Mouse (Mus musculus) liver, embryonic 12.5 days (tissue): ENCODE data around the gene Ntrk2. TPM values are rescaled to one million over a fixed set of nuclear protein-coding genes. Genes with fewer than 3 reads are reported as not detected.

Source experiments
- ATAC-seq: fragments of 200-750 bp; cut with Nextera tagmentation; 2 replicates; pipeline ENCODE4 v1.8.0; 2017; ENCODE audit warnings: moderate number of reproducible peaks, mild to moderate bottlenecking, moderate library complexity
- H3K27ac ChIP-seq: fragments of 300-500 bp; sonication (generic); 2 replicates; pipeline ENCODE4 v1.5.1; 2016; ENCODE audit warnings: mild to moderate bottlenecking
- H3K27me3 ChIP-seq: fragments of 300-500 bp; sonication (generic); replicated peaks from 2 replicates; pipeline ENCODE4 v1.6.1; 2016; ENCODE audit warnings: mild to moderate bottlenecking, moderate library complexity
- H3K36me3 ChIP-seq: fragments of 300-500 bp; sonication (generic); 2 replicates; pipeline ENCODE4 v1.6.1; 2016; ENCODE audit warnings: mild to moderate bottlenecking, moderate library complexity
- H3K4me1 ChIP-seq: fragments of 300-500 bp; sonication (generic); 2 replicates; pipeline ENCODE4 v1.6.1; 2016
- H3K4me2 ChIP-seq: fragments of 300-500 bp; sonication (generic); 2 replicates; pipeline ENCODE4 v1.6.1; 2016; ENCODE audit warnings: mild to moderate bottlenecking, moderate library complexity
- H3K4me3 ChIP-seq: fragments of 300-500 bp; sonication (generic); 2 replicates; pipeline ENCODE4 v1.5.1; 2016; ENCODE audit warnings: mild to moderate bottlenecking, moderate library complexity
- H3K9ac ChIP-seq: fragments of 300-500 bp; sonication (generic); 2 replicates; pipeline ENCODE4 v1.6.1; 2016; ENCODE audit warnings: mild to moderate bottlenecking, moderate library complexity
- H3K9me3 ChIP-seq: fragments of 300-500 bp; sonication (generic); replicated peaks from 2 replicates; pipeline ENCODE4 v1.6.1; 2016; ENCODE audit warnings: mild to moderate bottlenecking, moderate library complexity
- WGBS: fragments of 180-500 bp; shearing (Covaris S2); methylation state at CpG from one replicate; pipeline ENCODE4 v1.1.7; 2016; ENCODE audit not compliant: insufficient replicate concordance; 5-methylcytosine and 5-hydroxymethylcytosine counted together
- polyA plus RNA-seq: library from polyadenylated mRNA; unstranded; fragments of >200 nt; fragmentation: Nextera tagmentation; extraction: Ambion mirVana; gene quantifications from 2 replicates; pipeline ENCODE4 v1.2.1, GENCODE M21; 2016

Ntrk2 gene
- polyA plus RNA-seq, 1 experiment from 2014 or later: 0.20 TPM

DNA sequence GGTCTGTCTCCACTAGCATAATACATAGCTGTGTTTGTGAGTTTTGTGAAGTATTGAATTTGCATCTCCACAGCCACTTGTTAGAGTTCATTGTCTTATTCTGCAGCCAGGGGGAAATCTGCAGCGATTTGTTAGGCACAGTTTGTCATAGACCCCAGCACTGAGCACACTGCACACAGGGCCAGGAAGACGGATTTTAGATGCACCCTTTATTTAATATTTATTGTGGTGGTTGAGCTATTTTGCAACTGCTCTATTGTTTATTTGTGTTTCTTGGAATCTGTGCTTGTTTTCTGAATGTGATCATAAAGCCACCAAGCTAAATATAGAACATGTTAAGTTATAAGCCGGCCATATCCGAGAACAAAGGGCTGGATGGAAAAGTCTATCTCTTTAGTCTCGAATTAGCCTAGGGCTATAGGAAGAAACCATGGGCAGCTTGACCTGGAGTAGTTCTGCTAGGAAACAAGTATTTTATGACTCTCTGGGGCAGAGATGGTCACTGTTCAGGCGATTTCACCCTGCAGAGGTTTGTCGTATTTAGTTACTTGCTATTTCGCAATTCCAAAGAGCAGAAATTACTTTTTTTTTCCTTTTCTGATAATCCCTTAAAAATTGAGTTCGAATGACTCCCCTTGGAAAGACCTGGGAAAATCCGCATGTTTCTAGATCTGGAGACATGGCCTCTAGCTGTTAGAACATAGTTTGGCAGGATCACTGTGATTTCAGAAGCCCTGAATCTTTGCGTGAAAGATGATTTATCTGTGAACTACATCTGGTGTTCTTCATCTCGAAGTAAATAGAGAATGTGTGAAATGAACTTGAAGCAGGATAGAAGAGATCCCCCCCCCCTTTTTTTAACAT lies 196.8 kb downstream of the Ntrk2 start:
- H3K9me3 ChIP-seq: no peaks in the 10 kb centered on the region
- H3K4me2 ChIP-seq: no peak overlapping the region
- no peaks in the 10 kb centered on the region for H3K36me3 ChIP-seq
- no peak overlapping the region for H3K4me3 ChIP-seq
- no peak overlapping the region for H3K27ac ChIP-seq
- no peak overlapping the region for H3K9ac ChIP-seq
- no peak for ATAC-seq
- H3K4me1 ChIP-seq: no peaks in the 10 kb centered on the region
- 66% methylated on average over 12 of the region's 12 CpGs for WGBS
- H3K27me3 ChIP-seq: no peaks in the 10 kb centered on the region

DNA sequence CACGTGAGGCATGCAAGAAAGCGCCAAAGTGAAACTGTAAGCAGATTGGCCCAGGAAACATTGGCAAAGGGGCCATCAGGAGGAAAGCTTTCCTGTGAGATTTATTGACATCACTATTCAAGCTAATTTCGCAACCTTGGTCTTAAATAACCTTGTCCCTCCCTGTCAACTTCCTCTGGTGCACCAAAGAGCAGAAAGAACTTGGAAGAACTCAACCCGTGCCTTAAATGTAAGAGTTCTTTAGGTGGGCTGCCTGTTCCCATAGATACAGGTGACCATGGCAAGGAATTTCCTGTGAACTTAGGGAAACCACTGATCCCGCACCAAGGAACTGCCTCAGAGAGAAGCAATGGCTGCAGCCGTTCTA lies 197.4 kb downstream of the Ntrk2 start:
- no peaks in the 10 kb centered on the region for H3K27me3 ChIP-seq
- no peak overlapping the region for H3K4me2 ChIP-seq
- H3K9ac ChIP-seq: no peak overlapping the region
- no peaks in the 10 kb centered on the region for H3K36me3 ChIP-seq
- ATAC-seq: no peak
- no peaks in the 10 kb centered on the region for H3K9me3 ChIP-seq
- no peak overlapping the region for H3K27ac ChIP-seq
- no peaks in the 10 kb centered on the region for H3K4me1 ChIP-seq
- H3K4me3 ChIP-seq: no peak overlapping the region
- WGBS: 44% methylated on average over 6 of the region's 6 CpGs

DNA sequence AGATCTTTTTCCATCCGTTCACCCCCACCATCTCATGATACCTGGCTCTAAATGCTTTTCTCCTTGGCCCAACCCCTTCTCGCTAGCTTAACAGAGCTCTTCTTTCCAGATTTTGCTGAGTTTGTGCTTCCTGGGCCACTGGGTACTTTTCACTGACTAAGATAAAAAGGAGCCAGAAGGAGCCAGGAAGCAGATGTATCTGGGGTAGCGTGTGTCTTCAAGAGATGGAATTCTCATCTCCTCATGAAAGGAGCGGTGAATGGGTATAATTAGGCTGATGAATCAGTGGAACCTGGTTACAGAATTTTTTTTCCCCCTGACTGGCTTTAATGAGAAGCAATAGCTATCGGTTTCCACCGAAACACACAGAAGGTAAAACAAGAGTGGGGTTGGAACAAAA lies 198.2 kb downstream of the Ntrk2 start:
- H3K27ac ChIP-seq: no peak overlapping the region
- H3K4me2 ChIP-seq: no peak overlapping the region
- no peak for ATAC-seq
- no peaks in the 10 kb centered on the region for H3K4me1 ChIP-seq
- H3K4me3 ChIP-seq: no peak overlapping the region
- no peaks in the 10 kb centered on the region for H3K9me3 ChIP-seq
- 69% methylated on average over 6 of the region's 6 CpGs for WGBS
- no peaks in the 10 kb centered on the region for H3K27me3 ChIP-seq
- H3K36me3 ChIP-seq: no peaks in the 10 kb centered on the region
- no peak overlapping the region for H3K9ac ChIP-seq

DNA sequence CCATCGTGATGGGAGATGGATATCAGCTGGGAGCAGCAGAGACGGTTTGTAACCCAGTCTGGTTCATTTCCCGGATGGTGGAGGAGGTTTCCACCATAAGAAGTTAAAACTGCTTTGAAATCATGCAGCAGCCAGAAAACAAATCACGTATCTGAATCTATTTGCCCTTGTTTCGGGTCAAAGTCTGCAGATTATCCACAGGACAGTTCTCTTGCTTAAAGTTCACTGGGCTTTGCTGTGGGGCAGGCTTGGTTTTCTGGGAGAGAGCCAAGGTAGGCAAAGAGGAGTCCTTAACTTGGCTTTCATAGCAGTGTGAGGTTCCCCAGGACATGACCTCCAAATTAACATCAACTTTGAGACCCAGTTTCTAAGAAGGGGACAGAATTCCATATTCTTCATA lies 203.5 kb downstream of the Ntrk2 start:
- H3K27ac ChIP-seq: no peak overlapping the region
- H3K36me3 ChIP-seq: no peaks in the 10 kb centered on the region
- H3K9ac ChIP-seq: no peak overlapping the region
- ATAC-seq: no peak
- no peak overlapping the region for H3K4me3 ChIP-seq
- 58% methylated on average over 5 of the region's 5 CpGs for WGBS
- H3K9me3 ChIP-seq: no peaks in the 10 kb centered on the region
- H3K4me2 ChIP-seq: no peak overlapping the region
- H3K4me1 ChIP-seq: no peaks in the 10 kb centered on the region
- H3K27me3 ChIP-seq: no peaks in the 10 kb centered on the region

DNA sequence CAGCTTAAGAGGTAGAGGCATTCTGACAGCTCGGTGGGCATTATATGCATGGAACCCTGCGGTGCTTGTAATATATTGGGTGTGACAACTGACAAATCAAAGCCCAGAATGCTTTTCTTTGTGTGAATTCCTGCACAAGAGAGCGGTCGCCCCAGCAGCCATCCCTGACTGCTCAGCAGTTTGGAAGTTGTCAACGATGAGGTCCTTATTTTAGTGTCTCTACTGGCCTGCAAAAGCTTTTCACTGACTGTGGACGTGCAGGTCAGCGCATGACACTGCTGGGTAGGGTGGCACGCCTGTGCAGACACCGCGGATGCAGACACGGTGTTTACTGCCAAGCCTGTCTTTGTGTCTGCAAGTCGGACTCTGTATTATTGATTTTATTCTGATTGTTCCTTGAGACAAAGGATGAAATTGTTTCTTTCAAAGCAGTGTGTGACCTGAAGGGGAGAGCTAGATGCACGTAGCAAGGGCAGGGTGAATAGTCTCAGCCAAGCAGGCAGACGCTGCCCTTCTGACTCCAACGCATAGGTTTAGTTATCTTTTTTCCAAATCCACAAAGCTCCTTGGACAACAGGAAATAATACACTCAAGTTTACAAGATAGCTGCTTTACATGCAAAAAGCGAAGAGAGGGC lies 204.6 kb downstream of the Ntrk2 start:
- H3K36me3 ChIP-seq: no peaks in the 10 kb centered on the region
- 50% methylated on average over 16 of the region's 16 CpGs for WGBS
- H3K27ac ChIP-seq: no peak overlapping the region
- H3K27me3 ChIP-seq: no peaks in the 10 kb centered on the region
- 0 out of 2 replicates have a peak overlapping the region, but pooled peaks have one; percentile 3 for H3K4me3 ChIP-seq
- H3K4me2 ChIP-seq: peak overlapping the region; percentile 45
- H3K9ac ChIP-seq: no peak overlapping the region
- no peak for ATAC-seq
- no peaks in the 10 kb centered on the region for H3K9me3 ChIP-seq
- H3K4me1 ChIP-seq: no peaks in the 10 kb centered on the region

DNA sequence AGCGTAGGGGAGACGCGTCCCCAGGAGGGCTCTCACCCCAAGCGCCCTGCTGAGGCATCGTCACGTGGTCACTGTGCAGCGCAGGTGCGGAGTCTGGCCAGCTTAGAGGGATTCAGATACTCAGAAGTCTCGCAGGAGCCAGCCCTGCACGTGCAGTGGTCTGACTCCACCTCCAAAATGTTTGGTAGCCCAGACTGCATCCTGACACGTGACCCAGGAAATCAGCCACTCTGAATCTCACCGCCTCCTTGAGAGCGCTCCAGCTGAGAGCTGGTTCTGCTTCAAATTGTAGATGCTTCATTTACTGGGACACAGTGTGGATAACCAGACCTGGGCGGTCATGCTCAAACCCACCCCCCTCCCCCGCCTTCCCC lies 205.1 kb downstream of the Ntrk2 start:
- H3K4me3 ChIP-seq: 0 out of 2 replicates have a peak overlapping the region, but pooled peaks have one; percentile 3
- no peaks in the 10 kb centered on the region for H3K27me3 ChIP-seq
- H3K36me3 ChIP-seq: no peaks in the 10 kb centered on the region
- no peak overlapping the region for H3K27ac ChIP-seq
- no peak overlapping the region for H3K9ac ChIP-seq
- no peaks in the 10 kb centered on the region for H3K9me3 ChIP-seq
- peak overlapping the region; percentile 45 for H3K4me2 ChIP-seq
- 10% methylated on average over 15 of the region's 15 CpGs for WGBS
- no peaks in the 10 kb centered on the region for H3K4me1 ChIP-seq
- ATAC-seq: no peak

DNA sequence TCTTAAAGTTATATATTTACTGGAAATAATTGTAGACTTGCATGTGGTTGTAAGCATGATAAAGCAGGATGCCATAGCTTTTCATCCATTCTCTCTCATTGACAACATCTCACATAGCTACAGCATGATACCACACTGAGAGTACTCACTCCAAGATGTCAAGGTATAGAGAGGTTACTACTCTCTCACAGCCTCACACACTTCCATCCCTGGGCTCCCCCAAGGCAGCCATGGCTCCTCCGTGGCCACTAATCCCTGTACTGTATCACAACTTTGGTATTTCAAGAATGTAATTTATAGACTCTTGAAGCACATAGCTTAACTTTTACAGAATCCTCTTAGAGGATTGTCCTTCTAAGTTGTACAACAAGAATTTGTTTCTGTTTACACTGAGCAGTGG lies 209.0 kb downstream of the Ntrk2 start:
- no peak overlapping the region for H3K9ac ChIP-seq
- no peaks in the 10 kb centered on the region for H3K36me3 ChIP-seq
- no peak overlapping the region for H3K27ac ChIP-seq
- WGBS: 47% methylated on average over 1 of the region's 1 CpGs
- no peaks in the 10 kb centered on the region for H3K4me1 ChIP-seq
- no peak for ATAC-seq
- H3K27me3 ChIP-seq: no peaks in the 10 kb centered on the region
- no peak overlapping the region for H3K4me2 ChIP-seq
- H3K4me3 ChIP-seq: no peak overlapping the region
- H3K9me3 ChIP-seq: no peaks in the 10 kb centered on the region

DNA sequence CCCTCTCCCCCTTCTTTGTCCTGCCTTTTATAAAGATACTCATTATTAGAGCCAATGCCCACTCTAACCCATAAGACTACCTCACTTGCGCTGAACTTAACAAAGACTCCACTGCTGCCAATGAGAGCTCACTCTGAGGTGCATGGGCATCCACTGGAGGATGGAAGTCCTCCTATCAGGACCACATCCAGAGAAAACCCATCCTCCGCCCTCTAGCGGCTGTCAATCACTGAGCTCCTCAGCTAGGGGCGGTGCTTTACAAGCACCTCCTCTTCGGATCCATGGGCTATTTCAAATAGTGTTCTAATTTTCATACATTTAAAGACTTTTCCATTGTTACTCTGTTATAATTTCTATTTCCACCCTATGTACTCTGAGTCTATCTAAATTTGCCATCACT lies 210.8 kb downstream of the Ntrk2 start:
- 44% methylated on average over 5 of the region's 5 CpGs for WGBS
- Histone ChIP-seq H3K4me2 (no peak overlapping the region), H3K4me1 (no peaks in the 10 kb centered on the region), H3K27ac (no peak overlapping the region), H3K27me3 (no peaks in the 10 kb centered on the region), H3K36me3 (no peaks in the 10 kb centered on the region), H3K4me3 (no peak overlapping the region), H3K9me3 (no peaks in the 10 kb centered on the region), H3K9ac (no peak overlapping the region)
- ATAC-seq: no peak

DNA sequence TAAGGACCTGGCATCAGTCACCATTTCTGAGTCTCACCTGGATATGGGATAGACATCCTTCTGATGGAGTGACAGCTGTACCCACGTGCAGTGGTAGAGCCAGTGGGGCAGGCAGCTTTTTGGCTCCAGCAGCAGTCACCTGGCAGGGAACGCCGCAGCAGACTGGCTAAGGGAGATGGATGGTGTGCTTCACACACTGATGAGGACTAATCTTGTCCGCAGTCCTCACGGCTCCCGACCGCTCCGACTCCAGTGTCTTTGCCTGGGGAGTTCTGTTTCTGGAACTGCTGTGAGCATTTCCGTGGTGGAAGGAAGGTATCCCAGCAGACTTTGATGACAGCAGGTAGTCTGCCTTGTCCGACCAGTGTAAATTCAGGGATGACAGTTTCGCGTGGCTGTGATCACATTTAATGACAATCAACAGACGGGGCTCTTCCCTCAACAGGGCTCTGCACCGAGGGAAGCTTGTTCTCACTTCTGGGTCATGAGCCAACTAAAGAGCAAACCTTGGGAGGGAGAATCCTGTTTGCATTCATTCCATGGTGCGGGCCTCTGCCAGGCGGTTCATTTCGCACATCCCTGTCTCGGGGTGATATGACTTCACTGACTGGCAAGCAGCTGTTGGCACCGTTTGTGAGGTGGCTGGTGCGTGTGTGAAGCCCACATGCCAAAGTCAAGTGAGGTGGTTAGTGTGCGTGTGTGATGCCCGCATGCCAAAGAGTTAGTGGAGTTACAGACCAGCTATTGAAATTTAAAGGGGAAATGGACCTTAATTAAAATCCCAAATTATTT lies 216.1 kb downstream of the Ntrk2 start:
- ATAC-seq: no peak
- Histone ChIP-seq H3K9me3 (no peaks in the 10 kb centered on the region), H3K4me3 (no peak overlapping the region), H3K27ac (no peak overlapping the region), H3K4me2 (no peak overlapping the region), H3K27me3 (no peaks in the 10 kb centered on the region), H3K4me1 (no peaks in the 10 kb centered on the region), H3K36me3 (no peaks in the 10 kb centered on the region), H3K9ac (no peak overlapping the region)
- WGBS: 80% methylated on average over 22 of the region's 22 CpGs

DNA sequence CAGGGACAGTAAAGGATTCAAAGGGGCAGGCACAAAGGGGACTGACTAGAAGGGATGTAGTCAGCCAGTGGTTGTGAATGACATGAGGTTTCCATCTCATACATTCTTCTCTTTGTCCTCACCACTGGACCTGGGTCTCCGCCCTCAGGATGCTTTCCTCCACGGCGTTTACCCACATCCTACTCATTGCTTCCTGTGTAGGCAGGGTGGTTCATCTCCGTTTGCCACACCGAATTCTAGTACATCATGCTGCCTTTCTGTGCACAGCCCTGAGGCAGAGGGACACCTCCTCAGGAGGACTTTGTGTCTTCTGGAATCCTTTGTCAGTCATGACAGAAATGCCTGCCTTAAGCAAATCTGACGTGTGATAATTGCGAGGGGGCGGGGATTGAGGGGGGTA lies 219.3 kb downstream of the Ntrk2 start:
- no peak overlapping the region for H3K9ac ChIP-seq
- no peak overlapping the region for H3K27ac ChIP-seq
- no peaks in the 10 kb centered on the region for H3K27me3 ChIP-seq
- H3K4me2 ChIP-seq: no peak overlapping the region
- 58% methylated on average over 8 of the region's 8 CpGs for WGBS
- ATAC-seq: no peak
- no peaks in the 10 kb centered on the region for H3K4me1 ChIP-seq
- H3K9me3 ChIP-seq: no peaks in the 10 kb centered on the region
- no peak overlapping the region for H3K4me3 ChIP-seq
- no peaks in the 10 kb centered on the region for H3K36me3 ChIP-seq

DNA sequence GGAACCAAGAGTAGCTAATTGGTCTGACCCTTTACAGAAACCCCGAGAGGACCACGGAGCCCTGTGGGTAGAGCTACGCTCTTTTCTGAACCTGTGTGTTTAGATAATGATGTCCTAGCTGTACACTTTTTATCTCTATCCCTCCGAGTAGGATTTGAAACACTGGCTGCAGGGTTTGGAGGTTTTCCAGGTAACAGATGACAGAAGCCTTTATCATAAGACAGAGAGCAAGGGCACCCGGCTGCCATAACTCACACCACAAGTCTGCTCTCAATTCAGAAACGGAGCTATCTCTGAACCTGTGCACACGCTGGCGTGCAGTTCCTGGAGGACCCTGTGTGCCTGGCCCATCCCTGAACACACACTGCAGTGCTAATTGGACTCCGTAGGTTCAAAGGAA lies 221.1 kb downstream of the Ntrk2 start:
- no peak for ATAC-seq
- no peak overlapping the region for H3K9ac ChIP-seq
- H3K4me2 ChIP-seq: no peak overlapping the region
- no peak overlapping the region for H3K4me3 ChIP-seq
- 58% methylated on average over 9 of the region's 9 CpGs for WGBS
- no peaks in the 10 kb centered on the region for H3K27me3 ChIP-seq
- H3K9me3 ChIP-seq: no peaks in the 10 kb centered on the region
- no peaks in the 10 kb centered on the region for H3K36me3 ChIP-seq
- no peaks in the 10 kb centered on the region for H3K4me1 ChIP-seq
- no peak overlapping the region for H3K27ac ChIP-seq

DNA sequence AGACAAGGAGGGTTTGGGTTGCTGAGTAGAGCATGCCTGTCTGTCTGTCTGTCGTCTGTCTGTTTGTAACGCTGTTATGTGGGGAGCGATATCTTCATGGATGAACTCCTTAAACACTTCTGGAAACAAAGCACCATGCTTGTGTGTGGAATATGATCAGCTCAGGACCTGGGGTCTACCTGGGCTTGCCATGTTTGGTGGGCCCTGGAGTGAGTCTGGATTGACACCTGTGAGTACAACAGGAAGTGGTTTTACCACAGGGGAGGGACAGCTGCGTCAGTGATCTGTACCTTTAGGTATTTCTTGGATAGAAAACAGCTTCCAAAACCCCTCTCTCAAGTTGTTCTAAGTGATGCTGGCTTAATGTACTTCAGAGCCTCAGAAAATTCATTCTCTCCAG lies 222.2 kb downstream of the Ntrk2 start:
- H3K4me2 ChIP-seq: no peak overlapping the region
- 80% methylated on average over 4 of the region's 4 CpGs for WGBS
- ATAC-seq: no peak
- no peaks in the 10 kb centered on the region for H3K4me1 ChIP-seq
- no peak overlapping the region for H3K27ac ChIP-seq
- no peak overlapping the region for H3K9ac ChIP-seq
- no peaks in the 10 kb centered on the region for H3K9me3 ChIP-seq
- no peaks in the 10 kb centered on the region for H3K36me3 ChIP-seq
- no peaks in the 10 kb centered on the region for H3K27me3 ChIP-seq
- H3K4me3 ChIP-seq: no peak overlapping the region
